Mouse (Mus musculus) left cerebral cortex, adult 8-10 months (tissue): ENCODE measurements at regions not wholly inside any gene's neighbourhood (a gene's known extent, or its start where the extent isn't known, plus 50 kb on each side); places are given as distances from the start of the nearest gene placed in this dataset.
A peak's percentile ranks its signal among the peaks of the same experiment; 100 is the strongest.

Source experiments
- DNase-seq, 2 experiments: peaks; one replicate each; pipeline ENCODE4 v3.0.0; 2022; ENCODE audit warnings: low spot score in 2 of 2

DNA sequence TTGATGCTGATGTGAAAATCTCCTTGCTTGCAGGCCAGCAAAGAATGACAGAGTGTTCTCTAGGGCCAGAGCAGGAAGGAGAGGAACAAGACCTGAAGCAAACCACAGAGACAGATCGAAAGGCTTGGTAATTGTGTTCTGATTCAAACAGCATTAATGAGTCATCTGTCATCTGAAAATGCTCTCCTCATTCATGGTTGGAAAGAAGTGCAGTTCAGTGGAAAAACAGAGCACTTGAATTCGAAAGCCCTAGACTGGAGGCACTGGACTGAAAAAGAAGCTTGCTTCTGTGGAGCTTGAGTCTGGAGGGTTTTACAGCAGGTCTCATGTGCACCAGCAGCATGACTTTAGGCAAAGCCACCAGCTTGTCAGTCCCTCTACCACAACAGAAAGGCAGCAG, 374.3 kb upstream of the B430305J03Rik start:
- no peak for DNase-seq

DNA sequence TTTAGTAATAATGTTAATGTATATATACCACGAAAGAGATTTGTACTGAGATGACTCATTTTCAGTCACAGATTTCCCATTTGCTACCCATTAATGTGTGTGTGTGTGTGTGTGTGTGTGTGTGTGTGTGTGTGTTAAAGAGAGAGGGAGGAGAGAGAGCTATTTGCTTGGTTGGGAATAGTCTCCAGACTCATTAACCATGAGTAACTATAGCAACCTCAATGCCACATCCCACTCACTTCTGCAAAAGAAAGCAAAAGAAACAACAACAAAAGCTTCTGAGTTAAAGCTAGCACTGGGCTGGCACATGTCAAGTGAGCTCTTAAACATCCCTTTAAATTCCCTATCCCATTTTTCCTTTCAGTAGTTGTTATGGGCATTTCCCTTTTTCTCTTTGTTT, 372.8 kb upstream of the B430305J03Rik start:
- DNase-seq, result peak in 1 of 2 experiments; percentile 13

DNA sequence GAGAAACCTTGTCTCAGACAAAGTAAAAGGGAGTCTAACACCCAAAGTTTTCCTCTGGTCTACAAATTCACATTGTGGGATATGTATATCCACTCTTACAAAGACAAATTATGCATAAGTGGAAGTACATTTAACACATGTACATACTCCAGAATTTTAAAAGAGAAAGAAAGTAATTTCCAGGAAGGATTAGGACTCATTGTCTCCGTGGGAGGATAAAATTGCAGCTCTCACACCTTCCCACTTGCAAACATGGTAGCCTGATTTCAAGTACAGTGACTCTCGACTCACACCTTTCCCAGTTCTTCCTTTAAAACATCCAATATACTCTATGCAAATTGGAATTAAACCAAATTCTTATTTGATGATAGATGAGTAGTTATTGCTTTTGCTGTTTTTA, 351.0 kb upstream of the B430305J03Rik start:
- no peak for DNase-seq

DNA sequence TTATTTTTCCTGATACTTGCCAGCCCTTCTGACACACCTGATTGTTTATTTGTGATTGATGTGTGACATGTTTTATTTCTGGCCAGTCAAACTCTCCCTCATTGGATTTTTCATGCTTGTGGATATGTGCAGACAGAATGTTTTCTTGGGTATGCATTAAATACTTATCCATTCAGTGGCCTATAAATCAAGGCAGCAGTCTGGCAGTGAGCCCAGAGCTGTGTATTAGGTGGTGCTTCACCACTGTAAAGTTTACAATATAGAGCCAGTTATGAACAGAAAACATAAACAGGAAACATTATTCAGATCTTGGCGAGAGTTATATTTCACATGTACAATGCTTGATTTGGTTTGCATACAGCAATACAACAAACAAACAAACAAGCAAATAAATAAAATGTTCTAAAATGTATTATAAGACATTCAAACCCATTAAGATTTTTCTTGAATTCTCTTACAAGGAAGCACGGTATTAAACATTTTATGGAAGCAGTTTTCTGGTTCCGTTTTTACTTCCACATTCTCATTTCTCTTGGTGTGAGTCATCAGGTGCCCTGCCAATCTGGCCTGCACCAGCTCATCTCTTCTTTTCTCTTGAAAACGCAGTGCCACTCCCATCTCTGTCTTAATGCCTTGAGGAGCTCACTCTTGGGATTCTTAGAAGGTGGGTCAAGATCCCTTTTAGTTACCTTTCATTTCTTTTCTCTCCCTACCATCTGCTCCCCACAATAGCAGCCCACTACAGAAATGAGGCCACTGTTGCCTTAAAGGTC, 322.4 kb upstream of the B430305J03Rik start:
- DNase-seq, result no peak

DNA sequence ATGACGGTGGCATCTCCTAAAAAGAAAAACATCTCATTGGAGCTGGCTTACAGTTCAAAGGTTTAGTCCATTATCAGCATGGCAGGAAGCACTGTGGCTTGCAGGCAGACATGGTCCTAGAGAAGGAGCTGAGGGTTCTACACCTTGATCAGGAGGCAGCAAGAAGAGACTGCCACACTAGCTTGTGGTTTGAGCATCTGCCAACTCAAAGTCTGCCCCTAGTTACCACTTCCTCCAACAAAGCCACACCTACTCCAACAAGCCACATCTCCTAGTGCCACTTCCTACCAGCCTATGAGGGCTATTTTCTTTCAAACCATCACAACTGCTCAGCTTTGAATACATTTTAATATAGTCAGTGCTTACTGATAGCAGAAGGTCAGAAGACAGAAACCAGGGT, 305.1 kb upstream of the B430305J03Rik start:
- no peak for DNase-seq

DNA sequence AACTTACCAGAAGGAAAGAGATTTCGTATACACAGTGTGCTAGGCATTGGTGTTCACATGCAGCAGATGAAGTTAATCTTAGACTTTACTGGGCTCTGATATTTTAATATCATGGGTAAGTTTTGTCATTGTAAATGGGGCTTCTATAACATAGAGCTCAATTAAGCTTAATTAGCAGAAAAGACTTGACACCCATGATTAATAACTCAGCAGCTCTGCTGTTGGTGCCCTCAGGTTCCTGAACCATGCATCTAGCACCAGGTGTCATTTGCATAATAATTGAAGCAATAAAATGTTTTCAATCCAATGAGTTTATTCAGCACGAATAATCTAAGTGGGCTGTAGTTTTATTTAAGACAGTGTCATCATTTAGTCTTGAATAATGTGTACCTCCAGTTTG, 290.4 kb upstream of the B430305J03Rik start:
- DNase-seq, result no peak

DNA sequence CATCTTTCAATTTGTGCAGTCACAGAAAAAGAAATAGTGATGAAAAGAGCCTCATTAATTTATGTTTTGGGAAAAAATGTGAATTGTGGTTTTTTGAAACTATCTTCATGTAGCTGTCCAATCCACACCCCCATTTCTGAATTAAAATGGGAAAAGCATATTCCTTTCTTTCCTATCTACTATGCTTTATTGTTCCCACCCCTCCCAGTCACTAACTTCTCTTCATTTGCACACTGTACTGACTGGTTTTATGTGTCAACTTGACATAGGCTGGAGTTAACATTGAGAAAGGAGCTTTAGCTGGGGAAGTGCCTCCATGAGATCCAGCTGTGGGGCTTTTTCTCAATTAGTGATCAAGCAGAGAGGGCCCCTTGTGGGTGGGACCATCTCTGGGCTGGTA, 262.8 kb upstream of the B430305J03Rik start:
- no peak for DNase-seq

DNA sequence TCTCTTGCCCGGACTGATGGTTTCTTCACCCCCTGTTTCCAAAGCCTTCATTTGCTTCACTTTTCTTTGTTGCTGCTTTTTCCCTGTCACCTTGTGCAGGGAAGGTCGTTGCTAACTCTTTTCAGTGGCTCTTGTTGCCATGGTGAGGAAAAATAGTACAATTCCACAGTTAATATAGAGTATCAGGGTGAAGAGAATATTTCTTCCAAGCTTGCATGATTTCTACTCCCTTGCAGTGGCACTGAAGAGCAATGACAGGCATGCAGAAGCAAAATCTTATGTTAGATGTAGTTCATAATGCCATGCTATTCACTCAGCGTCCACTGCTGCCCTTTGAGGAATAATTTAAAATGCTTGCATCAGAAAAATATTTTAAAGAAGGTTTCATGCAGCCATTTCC, 262.3 kb upstream of the B430305J03Rik start:
- no peak for DNase-seq

DNA sequence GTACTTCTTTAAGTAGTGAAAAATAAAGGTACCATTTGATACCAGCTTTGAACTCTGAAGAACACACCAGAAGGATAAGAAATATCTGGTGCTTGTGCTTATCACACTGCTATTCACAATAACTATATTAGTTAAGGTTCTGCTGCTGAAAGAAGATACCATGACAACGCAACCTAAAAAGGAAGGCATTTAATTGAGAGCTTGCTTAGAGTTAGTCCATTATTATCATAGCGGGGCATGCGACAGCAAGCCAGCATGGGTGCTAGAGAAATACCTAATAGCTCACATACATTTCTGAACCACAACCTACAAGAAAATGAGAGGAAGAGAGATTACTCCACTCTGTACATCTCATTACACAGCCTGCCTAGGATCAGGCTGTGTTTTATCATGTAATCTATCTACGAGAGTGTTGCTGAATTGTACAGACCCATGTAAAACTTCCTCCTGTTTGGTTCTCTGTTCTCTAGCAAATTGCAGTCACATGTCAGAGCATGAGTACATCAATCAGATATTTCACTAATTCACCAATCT, 258.3 kb upstream of the B430305J03Rik start:
- DNase-seq, result no peak

DNA sequence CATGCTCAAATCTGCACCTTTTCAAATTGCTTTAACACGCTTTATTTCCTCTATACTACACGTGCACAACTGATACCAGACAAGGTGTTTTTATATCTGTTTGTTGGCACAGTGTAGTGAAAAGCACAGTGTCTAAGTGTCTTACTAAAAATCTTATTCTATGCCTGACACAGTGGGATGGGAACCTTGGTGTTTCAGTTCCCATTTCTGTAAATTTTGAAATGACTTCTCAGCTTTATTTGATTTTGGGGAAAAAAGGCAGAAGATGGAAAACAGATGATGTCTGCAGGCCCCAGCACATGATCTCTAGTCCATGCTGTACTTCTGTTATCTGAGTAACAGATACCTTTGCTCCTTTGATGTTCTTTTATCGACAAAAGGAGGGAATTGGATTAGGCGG, 239.7 kb upstream of the B430305J03Rik start:
- DNase-seq, result no peak

DNA sequence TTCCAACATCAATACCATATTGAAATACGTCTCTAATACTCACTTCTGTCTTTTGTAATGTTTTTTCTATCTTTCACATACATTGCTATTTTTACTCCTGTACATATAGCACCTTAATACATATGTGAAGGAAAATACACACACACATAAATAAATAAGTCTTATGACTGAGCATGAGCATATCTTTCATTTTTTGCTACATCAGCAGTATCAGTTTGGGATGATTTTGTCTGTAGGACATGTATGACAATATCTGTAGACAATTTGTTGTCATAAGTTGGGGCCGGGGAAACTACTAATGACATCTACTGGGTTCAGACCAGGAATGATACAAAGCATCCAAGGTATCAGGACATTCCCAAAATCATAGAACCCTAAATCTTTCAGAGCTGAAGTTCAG, 237.1 kb upstream of the B430305J03Rik start:
- no peak for DNase-seq

DNA sequence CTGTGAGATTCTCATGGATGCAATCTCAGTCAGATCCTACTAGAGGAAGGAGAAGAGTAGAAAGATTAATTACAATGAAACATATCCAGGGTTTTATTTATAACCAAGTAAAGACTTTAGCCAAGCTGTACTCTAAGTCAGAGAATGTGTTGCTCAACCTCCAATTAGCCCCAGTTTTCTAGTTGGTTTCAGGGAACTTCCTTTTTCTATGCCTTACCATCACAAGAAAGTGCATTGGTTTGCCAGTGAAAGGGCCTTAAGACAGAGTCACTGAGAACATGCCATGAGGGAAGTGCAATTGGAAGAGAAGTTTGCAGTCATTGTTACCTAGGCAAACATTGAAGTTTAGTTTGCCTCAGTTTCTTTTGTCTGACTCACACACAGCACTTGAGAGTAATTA, 229.8 kb upstream of the B430305J03Rik start:
- no peak for DNase-seq

DNA sequence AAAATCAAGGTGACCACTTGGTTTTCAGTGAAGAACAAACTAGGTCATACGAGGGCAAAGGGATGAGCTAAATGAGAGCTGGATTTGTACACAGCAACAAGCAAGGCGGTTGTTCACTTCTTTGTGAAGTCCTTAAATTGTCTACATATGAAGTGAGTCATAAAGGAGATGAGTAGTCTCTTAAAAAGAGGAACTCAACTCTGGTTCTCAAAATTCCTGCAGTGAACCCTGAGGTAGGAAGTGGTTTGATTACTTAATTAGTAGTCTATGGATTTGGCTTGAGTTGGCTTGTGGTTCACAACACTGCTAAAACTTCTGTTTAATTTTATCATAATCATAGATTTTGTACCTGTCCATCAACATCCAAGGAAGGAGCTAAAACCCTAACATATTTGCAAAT, 226.6 kb upstream of the B430305J03Rik start:
- DNase-seq, result no peak

DNA sequence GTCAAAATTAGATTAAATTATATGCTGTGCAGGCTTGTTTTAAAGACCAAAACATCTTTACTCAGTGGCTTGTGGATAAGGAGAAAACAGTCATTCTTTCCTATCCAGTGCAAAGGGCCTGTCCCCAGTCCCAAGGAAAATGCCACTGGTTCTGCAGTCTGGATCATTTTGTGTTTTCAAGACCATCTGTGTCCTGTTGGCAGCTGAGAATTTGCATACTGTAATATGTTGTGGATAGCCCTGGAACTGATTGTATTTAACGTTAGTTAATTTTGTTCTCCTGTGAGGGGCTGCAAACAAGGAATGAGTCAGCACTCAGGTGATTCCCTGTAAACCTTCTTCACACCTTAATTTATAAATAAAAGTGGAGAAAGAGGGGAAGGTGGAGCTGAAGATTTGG, 217.9 kb upstream of the B430305J03Rik start:
- DNase-seq, result no peak

DNA sequence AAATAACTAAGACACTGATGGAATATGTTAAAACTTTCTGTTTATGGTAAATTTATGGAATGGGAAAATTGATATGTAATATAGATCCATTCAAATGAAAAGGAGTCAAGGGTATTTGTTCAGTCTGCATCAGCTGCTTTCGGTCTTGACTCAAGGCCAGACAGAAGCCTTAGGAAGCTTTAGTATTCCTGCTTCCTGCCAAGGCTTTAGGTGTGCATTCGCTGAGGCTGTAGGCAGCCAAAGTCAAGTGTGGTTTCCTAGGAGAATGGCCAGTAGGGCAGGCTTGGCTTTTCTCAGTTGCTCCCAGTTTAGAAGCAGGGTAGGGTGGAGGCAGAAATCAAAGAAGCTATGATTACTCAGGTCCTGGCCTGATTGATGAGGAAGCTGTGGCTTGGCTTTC, 217.2 kb upstream of the B430305J03Rik start:
- no peak for DNase-seq

DNA sequence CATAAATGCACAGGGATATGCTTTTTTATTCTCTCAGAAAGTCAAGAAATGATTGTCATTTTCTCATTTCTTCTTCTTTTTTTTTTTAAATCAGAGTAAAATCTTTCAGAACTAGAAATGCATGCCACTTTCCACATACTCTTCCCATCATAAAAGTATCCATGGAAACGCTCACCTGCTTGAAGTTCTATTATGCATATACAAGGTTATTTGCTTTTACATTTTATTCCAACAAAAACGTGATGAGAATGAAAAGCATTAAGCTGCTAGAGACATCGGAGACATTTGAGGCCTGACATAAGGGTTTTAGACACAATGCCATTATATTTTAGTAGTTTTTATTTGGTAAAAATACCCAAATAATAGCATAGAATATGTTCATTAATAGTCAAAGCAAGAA, 214.5 kb upstream of the B430305J03Rik start:
- DNase-seq, result no peak

DNA sequence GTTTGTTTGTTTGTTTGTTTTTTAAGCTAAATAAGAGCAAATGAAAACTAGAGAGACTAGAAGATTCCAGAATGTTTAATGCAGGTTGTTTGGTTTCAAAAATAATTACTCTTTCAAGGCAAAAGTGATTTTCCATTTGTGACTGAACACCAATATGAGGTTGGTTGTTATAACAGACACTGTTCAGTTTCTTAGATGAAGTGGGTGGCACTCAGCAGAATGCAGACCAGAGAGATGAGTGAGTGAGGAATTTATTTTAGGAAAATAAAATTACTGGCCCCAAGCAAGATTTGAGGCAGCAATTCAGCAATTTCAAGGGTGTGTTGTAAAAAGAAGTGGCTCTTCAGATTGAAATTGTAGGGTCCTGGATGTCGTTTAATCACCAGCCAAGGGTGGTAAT, 171.4 kb upstream of the B430305J03Rik start:
- no peak for DNase-seq

DNA sequence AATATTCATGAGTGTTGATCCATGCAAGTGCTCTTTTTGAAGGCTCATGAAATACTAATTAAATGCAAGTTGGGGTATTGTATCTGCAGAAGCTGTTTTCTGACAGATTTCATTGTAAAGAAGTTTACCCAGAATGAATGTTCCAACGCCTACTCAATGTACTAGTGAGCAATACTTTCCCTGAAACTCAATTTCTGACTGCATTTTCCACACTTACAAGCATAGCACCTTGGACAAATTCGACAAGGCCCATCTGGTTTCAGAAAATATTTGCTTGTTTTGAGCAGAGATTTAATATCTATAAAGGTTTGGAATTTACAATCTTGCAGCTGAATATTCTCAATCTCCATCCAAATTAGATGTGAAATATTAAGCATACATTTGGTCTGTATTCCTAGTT, 170.0 kb upstream of the B430305J03Rik start:
- DNase-seq, result no peak

DNA sequence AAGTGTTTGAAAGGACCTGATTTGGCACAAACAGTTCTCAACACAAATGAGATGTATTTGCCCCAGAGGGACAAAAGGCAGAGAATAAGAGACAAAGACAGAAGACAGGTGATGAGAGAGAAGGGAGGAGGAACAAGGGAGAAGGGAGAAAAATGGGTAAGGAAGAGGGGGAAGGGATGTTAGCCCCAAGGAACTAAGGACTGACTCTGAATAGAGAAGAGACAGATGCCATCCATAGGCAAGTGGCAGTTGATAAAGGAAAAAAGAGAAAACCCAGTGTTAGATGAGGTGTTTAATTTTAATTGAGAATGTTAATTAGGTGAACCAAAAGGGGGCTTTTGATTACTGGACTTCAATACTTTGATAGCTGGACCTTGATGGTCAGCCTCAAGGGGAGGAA, 137.4 kb upstream of the B430305J03Rik start:
- DNase-seq, result no peak

DNA sequence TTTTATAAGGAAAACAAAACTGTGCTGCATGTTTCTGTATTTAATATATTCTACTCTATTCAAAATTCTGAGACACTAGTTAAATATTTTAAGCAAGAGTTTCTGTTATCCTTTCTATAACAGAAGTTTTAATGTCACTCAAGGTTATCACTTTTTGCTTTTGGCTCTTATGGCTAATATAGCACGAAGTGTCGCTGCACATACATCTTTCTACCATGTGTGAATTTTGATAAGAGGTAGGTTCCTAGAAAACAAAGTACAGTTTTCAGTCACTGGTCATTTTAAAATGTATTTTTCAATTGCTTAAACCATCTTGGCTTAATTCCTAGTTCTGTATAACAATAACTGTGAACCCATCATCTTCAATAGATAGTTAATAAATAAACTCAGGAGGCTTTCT, 129.1 kb upstream of the B430305J03Rik start:
- no peak for DNase-seq

DNA sequence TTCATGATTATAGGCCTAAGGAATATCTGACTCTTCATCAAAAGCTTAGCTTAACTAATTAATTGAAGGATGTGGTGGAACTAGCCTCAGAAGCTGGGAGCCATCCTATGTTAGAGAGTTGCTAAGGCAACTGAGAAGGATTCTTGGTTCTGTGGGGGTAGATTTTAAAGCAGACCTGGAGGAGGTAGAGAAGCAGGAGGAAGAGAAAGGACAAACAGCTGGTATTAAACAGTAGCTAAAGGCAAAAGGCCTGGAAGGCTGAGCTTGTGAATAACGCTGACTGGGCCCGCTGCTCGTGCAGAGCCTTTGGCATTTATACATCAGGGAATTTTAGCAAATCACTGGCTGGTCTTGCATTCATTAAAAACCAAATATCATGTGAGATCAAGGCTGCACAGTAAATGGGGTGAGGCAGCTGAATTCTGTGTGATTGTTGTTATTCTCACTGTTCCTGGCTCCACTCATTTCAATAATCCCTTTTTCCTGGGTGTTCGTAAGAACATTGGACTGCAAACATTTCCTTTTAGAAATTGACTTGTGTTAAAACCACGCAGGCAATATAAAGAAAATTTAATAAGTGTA, 121.1 kb upstream of the B430305J03Rik start:
- peak; percentile 3 to 19 for DNase-seq

DNA sequence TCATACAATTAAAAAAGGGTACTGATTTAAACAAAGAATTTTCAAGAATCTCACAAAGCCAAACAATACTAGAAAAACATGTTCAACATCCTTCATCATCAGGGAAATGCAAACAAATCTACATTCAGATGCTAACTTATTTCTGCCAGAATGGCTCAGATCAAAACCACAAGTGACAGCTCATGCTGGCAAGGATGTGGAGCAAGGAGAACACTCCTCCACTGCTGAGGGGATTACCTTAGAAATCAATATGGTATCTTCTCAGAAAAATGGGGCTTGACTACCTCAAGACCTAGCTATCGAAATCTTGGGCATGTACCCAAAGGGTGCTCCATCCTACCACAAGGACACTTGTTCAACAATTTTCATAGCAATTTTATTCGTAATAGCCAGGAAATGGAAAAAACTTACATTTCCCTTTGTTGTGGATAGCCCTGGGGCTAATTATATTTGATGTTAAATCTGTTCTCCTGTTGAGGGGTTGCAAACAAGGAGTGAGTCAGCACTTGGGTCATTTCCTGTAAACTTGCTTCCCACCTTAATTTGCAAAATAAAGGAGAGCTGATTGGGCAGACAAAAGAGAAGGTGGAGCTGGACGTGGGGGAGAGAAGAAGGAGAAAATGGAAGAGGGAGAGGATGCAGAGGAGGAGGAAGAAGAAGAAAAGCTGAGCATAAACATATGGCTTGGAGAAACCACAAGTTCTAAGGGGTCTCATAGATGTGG, 113.3 kb upstream of the B430305J03Rik start:
- DNase-seq, result no peak

DNA sequence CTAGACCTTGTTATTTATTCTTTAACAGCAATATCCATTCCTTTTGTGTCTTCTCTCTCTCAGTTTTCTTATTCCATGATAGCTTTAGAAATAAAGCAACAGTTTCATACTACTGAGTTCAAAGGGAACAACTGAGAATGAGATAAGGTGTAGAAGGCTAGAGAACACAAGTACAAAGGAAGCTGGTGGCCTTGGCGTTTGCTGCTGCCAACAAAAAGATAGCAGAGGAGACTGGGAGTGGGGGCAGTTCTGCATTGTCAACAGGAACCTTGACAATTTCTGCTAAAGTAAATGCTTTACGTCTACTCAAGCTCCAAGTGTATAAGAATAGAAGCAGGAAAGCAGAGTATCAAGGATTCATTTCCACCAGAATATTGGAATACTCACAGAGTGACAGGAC, 109.3 kb upstream of the B430305J03Rik start:
- DNase-seq, result no peak
